Mouse (Mus musculus): ENCODE results near the gene Tas2r135.

DNA sequence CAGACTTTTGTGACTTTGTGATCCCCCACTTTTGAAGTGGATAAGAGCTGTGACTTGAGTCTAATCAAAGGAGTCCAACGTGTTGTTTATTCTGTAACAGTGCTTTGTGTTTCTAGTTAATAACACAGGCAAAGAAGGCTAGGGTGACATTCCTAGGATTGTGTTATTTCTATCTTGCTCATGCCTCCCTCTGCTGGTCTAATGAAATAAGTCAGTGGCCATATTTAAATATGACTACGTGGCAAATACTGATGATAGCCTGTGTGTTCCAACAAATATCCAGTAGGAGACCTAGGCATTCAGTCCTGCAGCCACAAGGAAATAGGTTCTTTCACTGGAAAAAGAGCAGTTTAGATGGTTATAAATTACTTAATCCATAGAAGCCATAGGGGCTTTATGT is 28.3 kb downstream of the Tas2r135 start:
- TF ChIP-seq TAL1 (IDR thresholded peaks at IDR 0.05; ENCODE audit: low read length) (no peak), GATA1 (IDR thresholded peaks at IDR 0.05; ENCODE audit: low read length) (no peak)
